Mouse (Mus musculus): ENCODE measurements around the gene Ap3b1. TPM values are rescaled to one million over a fixed set of nuclear protein-coding genes. Genes with fewer than 3 reads are reported as not detected.

Ap3b1 gene
- total and polyA plus RNA-seq, 3 experiments = 16.6 to 27.5 (median 23.4) TPM

DNA sequence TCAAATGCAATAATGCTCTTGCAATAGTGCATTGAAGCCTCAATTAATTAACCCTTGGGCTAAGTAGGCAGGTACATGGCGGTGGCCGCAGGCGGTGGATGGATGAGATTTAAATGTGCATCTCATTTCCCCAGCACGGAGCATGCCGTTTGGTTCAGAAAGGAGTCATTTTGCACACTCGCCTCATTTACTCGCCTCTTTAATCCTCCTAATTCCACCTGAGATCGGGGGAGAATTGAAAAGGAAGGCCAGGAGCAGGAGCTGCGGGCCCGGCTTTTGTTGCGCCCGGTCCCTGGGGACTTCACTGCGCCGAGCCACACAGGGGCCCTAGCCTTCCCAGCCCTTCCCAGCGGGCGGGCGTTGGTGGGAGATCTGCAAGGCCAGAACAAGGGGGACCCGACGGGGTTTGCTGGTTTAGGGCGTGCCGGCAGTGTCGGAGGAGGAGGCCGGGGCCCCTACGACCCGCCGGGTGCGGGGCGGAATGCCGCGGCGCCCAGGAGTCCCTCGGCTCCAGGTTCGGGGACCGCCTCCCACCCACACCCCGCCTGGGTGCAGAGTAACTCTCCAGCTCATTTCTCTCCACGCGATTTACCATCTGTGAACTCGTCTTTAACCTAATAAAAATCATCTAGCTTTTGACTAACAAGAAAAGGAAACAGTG, 237.1 kb downstream of the Ap3b1 start:
- H3K36me3 ChIP-seq (ENCODE audit: control insufficient read depth, insufficient read depth, low read length) = no peaks in the 10 kb centered on the region
- H3K79me2 ChIP-seq (replicated peaks; ENCODE audit: control insufficient read depth, insufficient read depth, low read length) = no peaks in the 10 kb centered on the region
- H3K4me3 ChIP-seq = peak overlapping the region; percentile 9; the same call in 1 of the 2 replicates
- TF ChIP-seq CTCF (IDR thresholded peaks at IDR 0.05) (no peak), POLR2A (IDR thresholded peaks at IDR 0.05; ENCODE audit: insufficient read depth, low read depth, low read length) (no peak)
- DNase-seq = no peak
- 5% methylated on average over 38 of the region's 38 CpGs for WGBS
- H3K27ac ChIP-seq = no peak overlapping the region
- H3K4me1 ChIP-seq (ENCODE audit: control insufficient read depth, insufficient read depth, low read length) = no peaks in the 10 kb centered on the region
- peaks cover 12% of the 10 kb centered on the region for H3K27me3 ChIP-seq (ENCODE audit: control insufficient read depth, insufficient read depth, low read length)
- intact Hi-C loops (cut with DNase I) = no loop called here
- no peak overlapping the region for H3K9ac ChIP-seq (ENCODE audit: low read depth, low read length)

GRCm38 (mm10) chr13:94596386-94597033, 237.8 kb downstream of the Ap3b1 start:
- H3K27ac ChIP-seq = no peak overlapping the region
- DNase-seq = no peak
- no peaks in the 10 kb centered on the region for H3K36me3 ChIP-seq (ENCODE audit: control insufficient read depth, insufficient read depth, low read length)
- H3K9ac ChIP-seq (ENCODE audit: low read depth, low read length) = no peak overlapping the region
- no peaks in the 10 kb centered on the region for H3K79me2 ChIP-seq (replicated peaks; ENCODE audit: control insufficient read depth, insufficient read depth, low read length)
- H3K4me1 ChIP-seq (ENCODE audit: control insufficient read depth, insufficient read depth, low read length) = no peaks in the 10 kb centered on the region
- 16% methylated on average over 20 of the region's 20 CpGs for WGBS
- H3K27me3 ChIP-seq (ENCODE audit: control insufficient read depth, insufficient read depth, low read length) = peaks cover 12% of the 10 kb centered on the region
- TF ChIP-seq POLR2A (IDR thresholded peaks at IDR 0.05; ENCODE audit: insufficient read depth, low read depth, low read length) (no peak), CTCF (IDR thresholded peaks at IDR 0.05) (no peak), EP300 (IDR thresholded peaks at IDR 0.05; ENCODE audit: insufficient read depth, low read depth, low read length) (no peak)
- intact Hi-C loops (cut with DNase I) = no loop called here
- peak overlapping the region; percentile 9; the same call in 1 of the 2 replicates for H3K4me3 ChIP-seq

GRCm38 (mm10) chr13:94599718-94600117, 241.0 kb downstream of the Ap3b1 start:
- Histone ChIP-seq H3K4me3 (no peak overlapping the region), H3K79me2 (replicated peaks; ENCODE audit: control insufficient read depth, insufficient read depth, low read length) (no peaks in the 10 kb centered on the region), H3K27ac (no peak overlapping the region), H3K36me3 (ENCODE audit: control insufficient read depth, insufficient read depth, low read length) (no peaks in the 10 kb centered on the region), H3K9ac (ENCODE audit: low read depth, low read length) (no peak overlapping the region), H3K4me1 (ENCODE audit: control insufficient read depth, insufficient read depth, low read length) (no peaks in the 10 kb centered on the region), H3K27me3 (ENCODE audit: control insufficient read depth, insufficient read depth, low read length) (peaks cover 14% of the 10 kb centered on the region)
- no peak for DNase-seq
- 42% methylated on average over 8 of the region's 8 CpGs for WGBS
- intact Hi-C loops (cut with DNase I) = no loop called here
- TF ChIP-seq CTCF (IDR thresholded peaks at IDR 0.05) (no peak), EP300 (IDR thresholded peaks at IDR 0.05; ENCODE audit: insufficient read depth, low read depth, low read length) (no peak), POLR2A (IDR thresholded peaks at IDR 0.05; ENCODE audit: insufficient read depth, low read depth, low read length) (no peak)

DNA sequence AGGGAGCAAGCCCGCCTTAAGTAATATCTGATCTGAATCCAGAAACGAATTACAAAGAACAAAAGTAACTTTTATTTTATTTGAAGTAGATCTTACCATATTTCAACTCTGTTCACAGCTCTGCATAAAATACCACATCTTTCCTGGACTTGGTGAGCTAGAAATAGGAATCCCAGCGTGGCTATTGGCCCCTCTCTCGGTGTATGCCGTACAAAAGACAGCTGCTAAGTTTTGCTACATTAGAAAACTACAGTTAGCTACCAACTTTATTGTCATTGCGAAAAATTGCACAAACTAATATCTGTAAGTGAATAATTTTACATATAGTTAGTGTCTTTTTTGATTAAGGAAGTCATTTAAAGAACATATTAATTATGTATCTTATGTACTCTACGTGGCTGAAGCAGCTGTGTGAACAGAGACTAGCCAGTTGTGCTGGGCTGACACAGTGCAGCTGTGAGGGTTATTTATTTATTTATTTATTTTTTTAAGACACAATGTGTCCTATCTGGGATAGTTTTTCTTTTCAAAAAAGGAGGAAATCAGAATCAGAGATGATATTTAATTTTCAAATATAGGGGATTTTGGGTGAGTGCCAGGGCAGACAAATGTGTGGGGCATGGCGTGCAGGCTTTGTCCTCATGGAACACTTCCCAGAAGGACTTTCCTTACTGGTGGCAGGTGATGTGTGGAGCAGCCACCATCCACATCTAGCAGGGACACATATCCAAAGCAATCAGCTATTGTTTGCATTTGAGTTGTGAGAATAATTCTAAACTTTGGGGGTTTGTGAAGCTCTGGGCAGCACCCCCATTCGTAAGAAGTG, 248.5 kb downstream of the Ap3b1 start:
- H3K9ac ChIP-seq (ENCODE audit: low read depth, low read length) = no peak overlapping the region
- no peak for DNase-seq
- H3K27ac ChIP-seq = no peak overlapping the region
- H3K4me1 ChIP-seq (ENCODE audit: control insufficient read depth, insufficient read depth, low read length) = no peaks in the 10 kb centered on the region
- WGBS = 78% methylated on average over 9 of the region's 9 CpGs
- intact Hi-C loops (cut with DNase I) = no loop called here
- peaks cover 2% of the 10 kb centered on the region; the same call in 1 of the 2 replicates for H3K27me3 ChIP-seq (ENCODE audit: control insufficient read depth, insufficient read depth, low read length)
- no peaks in the 10 kb centered on the region for H3K36me3 ChIP-seq (ENCODE audit: control insufficient read depth, insufficient read depth, low read length)
- H3K4me3 ChIP-seq = no peak overlapping the region
- TF ChIP-seq CTCF (IDR thresholded peaks at IDR 0.05) (no peak), EP300 (IDR thresholded peaks at IDR 0.05; ENCODE audit: insufficient read depth, low read depth, low read length) (no peak), POLR2A (IDR thresholded peaks at IDR 0.05; ENCODE audit: insufficient read depth, low read depth, low read length) (no peak)
- H3K79me2 ChIP-seq (replicated peaks; ENCODE audit: control insufficient read depth, insufficient read depth, low read length) = no peaks in the 10 kb centered on the region

GRCm38 (mm10) chr13:94607861-94608223, 249.1 kb downstream of the Ap3b1 start:
- H3K4me3 ChIP-seq = no peak overlapping the region
- DNase-seq = no peak
- intact Hi-C loops (cut with DNase I) = no loop called here
- H3K27me3 ChIP-seq (ENCODE audit: control insufficient read depth, insufficient read depth, low read length) = peaks cover 2% of the 10 kb centered on the region; the same call in 1 of the 2 replicates
- WGBS = 72% methylated on average over 7 of the region's 7 CpGs
- no peaks in the 10 kb centered on the region for H3K36me3 ChIP-seq (ENCODE audit: control insufficient read depth, insufficient read depth, low read length)
- TF ChIP-seq POLR2A (IDR thresholded peaks at IDR 0.05; ENCODE audit: insufficient read depth, low read depth, low read length) (no peak), EP300 (IDR thresholded peaks at IDR 0.05; ENCODE audit: insufficient read depth, low read depth, low read length) (no peak), CTCF (IDR thresholded peaks at IDR 0.05) (no peak)
- H3K4me1 ChIP-seq (ENCODE audit: control insufficient read depth, insufficient read depth, low read length) = no peaks in the 10 kb centered on the region
- no peaks in the 10 kb centered on the region for H3K79me2 ChIP-seq (replicated peaks; ENCODE audit: control insufficient read depth, insufficient read depth, low read length)
- no peak overlapping the region for H3K27ac ChIP-seq
- H3K9ac ChIP-seq (ENCODE audit: low read depth, low read length) = no peak overlapping the region

Measured in heart, adult 2 months (tissue).